Mouse (Mus musculus): ENCODE measurements around the gene Wdr86.
"Not testable (repeated sequence)": the region's sequence is repeated elsewhere in the genome, so short reads cannot be mapped to it uniquely, and the experiment has no call there.

The Wdr86 gene

GRCm38 (mm10) chr5:24733134-24733533 is 2.6 kb upstream of the Wdr86 start:
- DNase-seq (ENCODE audit: low spot score in 2 of 2) = no peak

- no peak for DNase-seq (ENCODE audit: low spot score in 2 of 2)
Observed at GRCm38 (mm10) chr5:24730986-24731385, 459 bp upstream of the Wdr86 start.

GRCm38 (mm10) chr5:24729797-24730487 is 585 bp downstream of the Wdr86 start:
- no peak for DNase-seq (ENCODE audit: low spot score in 2 of 2)

GRCm38 (mm10) chr5:24726901-24727836 is 3.4 kb downstream of the Wdr86 start:
- DNase-seq (ENCODE audit: low spot score in 2 of 2) = peak in 1 of 2 experiments; percentile 36

- DNase-seq (ENCODE audit: low spot score in 2 of 2) = no peak
Observed at GRCm38 (mm10) chr5:24725897-24726296, 4.6 kb downstream of the Wdr86 start.

GRCm38 (mm10) chr5:24724805-24725204 is 5.7 kb downstream of the Wdr86 start:
- DNase-seq (ENCODE audit: low spot score in 2 of 2) = no peak

GRCm38 (mm10) chr5:24724270-24724634 is 6.3 kb downstream of the Wdr86 start:
- DNase-seq (ENCODE audit: low spot score in 2 of 2) = no peak

- DNase-seq (ENCODE audit: low spot score in 2 of 2) = no peak
Observed at GRCm38 (mm10) chr5:24723527-24724269, 6.8 kb downstream of the Wdr86 start.

- no peak for DNase-seq (ENCODE audit: low spot score in 2 of 2)
Observed at GRCm38 (mm10) chr5:24719852-24720251, 10.7 kb downstream of the Wdr86 start.

GRCm38 (mm10) chr5:24718076-24718475 is 12.5 kb downstream of the Wdr86 start:
- no peak for DNase-seq (ENCODE audit: low spot score in 2 of 2)

- no peak for DNase-seq (ENCODE audit: low spot score in 2 of 2)
Observed at GRCm38 (mm10) chr5:24713987-24714386, 16.5 kb downstream of the Wdr86 start.

- peak in 1 of 2 experiments; percentile 77 for DNase-seq (ENCODE audit: low spot score in 2 of 2)
Observed at GRCm38 (mm10) chr5:24713199-24713598, 17.3 kb downstream of the Wdr86 start.

GRCm38 (mm10) chr5:24711615-24712014 is 18.9 kb downstream of the Wdr86 start:
- DNase-seq (ENCODE audit: low spot score in 2 of 2) = no peak

- no peak for DNase-seq (ENCODE audit: low spot score in 2 of 2)
Observed at GRCm38 (mm10) chr5:24709962-24710361, 20.6 kb downstream of the Wdr86 start.

GRCm38 (mm10) chr5:24704615-24705014 is 25.9 kb downstream of the Wdr86 start:
- no peak for DNase-seq (ENCODE audit: low spot score in 2 of 2)

GRCm38 (mm10) chr5:24701271-24701670 is 29.3 kb downstream of the Wdr86 start:
- no peak for DNase-seq (ENCODE audit: low spot score in 2 of 2)

GRCm38 (mm10) chr5:24696704-24697103 is 33.8 kb downstream of the Wdr86 start:
- no peak for DNase-seq (ENCODE audit: low spot score in 2 of 2)

- no peak for DNase-seq (ENCODE audit: low spot score in 2 of 2)
Observed at GRCm38 (mm10) chr5:24687696-24688095, 42.8 kb downstream of the Wdr86 start.

GRCm38 (mm10) chr5:24686671-24687420 is 43.7 kb downstream of the Wdr86 start:
- not testable (repeated sequence) for DNase-seq (ENCODE audit: low spot score in 2 of 2)

- DNase-seq (ENCODE audit: low spot score in 2 of 2) = no peak
Observed at GRCm38 (mm10) chr5:24686176-24686575, 44.4 kb downstream of the Wdr86 start.

- peak; percentile 96 to 99 for DNase-seq (ENCODE audit: low spot score in 2 of 2)
Observed at GRCm38 (mm10) chr5:24685366-24686093, 45.0 kb downstream of the Wdr86 start, which contains the start of gene Nub1. Nub1 (plus strand) TSS chr5:24685532.

All from cerebellum, postnatal 4 days (tissue).